Mouse (Mus musculus) intestine, postnatal 0 days (tissue): Measurements from ENCODE around the gene Vmn2r26. TPM values are rescaled to one million over a fixed set of nuclear protein-coding genes. Genes with fewer than 3 reads are reported as not detected.
"Not testable (repeated sequence)": the region's sequence is repeated elsewhere in the genome, so short reads cannot be mapped to it uniquely, and the experiment has no call there.

Experiments used
- ATAC-seq: fragments of 200-750 bp; cut with Nextera tagmentation; 2 replicates; pipeline ENCODE4 v1.8.0; 2017; ENCODE audit warnings: mild to moderate bottlenecking, moderate TSS enrichment, moderate library complexity
- H3K27ac ChIP-seq: fragments of 300-500 bp; sonication (generic); 2 replicates; pipeline ENCODE4 v1.5.1; 2014; ENCODE audit warnings: mild to moderate bottlenecking, low read depth, low read length, moderate library complexity
- H3K27me3 ChIP-seq: fragments of 300-500 bp; sonication (generic); replicated peaks from 2 replicates; pipeline ENCODE4 v1.6.1; 2014; ENCODE audit warnings: low read length, mixed read lengths; ENCODE audit not compliant: control insufficient read depth, insufficient read depth
- H3K36me3 ChIP-seq: fragments of 300-500 bp; sonication (generic); 2 replicates; pipeline ENCODE4 v1.6.1; 2014; ENCODE audit warnings: mild to moderate bottlenecking, moderate library complexity; ENCODE audit not compliant: control insufficient read depth, insufficient read depth
- H3K4me1 ChIP-seq: fragments of 300-500 bp; sonication (generic); replicated peaks from 2 replicates; pipeline ENCODE4 v1.6.1; 2014; ENCODE audit warnings: antibody characterized with exemption, low read length, mixed read lengths; ENCODE audit not compliant: control insufficient read depth, insufficient read depth
- H3K4me2 ChIP-seq: fragments of 300-500 bp; sonication (generic); replicated peaks from 2 replicates; pipeline ENCODE4 v1.6.1; 2014; ENCODE audit warnings: low read depth, mild to moderate bottlenecking, moderate library complexity
- H3K4me3 ChIP-seq: fragments of 300-500 bp; sonication (generic); 2 replicates; pipeline ENCODE4 v1.5.1; 2014; ENCODE audit warnings: low read depth, low read length
- H3K9ac ChIP-seq: fragments of 300-500 bp; sonication (generic); 2 replicates; pipeline ENCODE4 v1.6.1; 2014; ENCODE audit warnings: mild to moderate bottlenecking, low read depth, low read length
- H3K9me3 ChIP-seq: fragments of 300-500 bp; sonication (generic); 2 replicates; pipeline ENCODE4 v1.6.1; 2016; ENCODE audit warnings: mixed run types; ENCODE audit not compliant: control insufficient read depth
- CTCF ChIP-seq: sonication (generic); IDR thresholded peaks from 2 replicates; pipeline ENCODE4 v1.5.1; 2016; ENCODE audit warnings: low read depth, mild to moderate bottlenecking, control low read depth, antibody characterized with exemption, moderate library complexity
- WGBS: fragments of 180-500 bp; shearing (Covaris S2); extraction: QIAGEN DNeasy Blood & Tissue Kit; methylation state at CpG from one replicate; pipeline ENCODE4 v1.1.7; 2014; 5-methylcytosine and 5-hydroxymethylcytosine counted together
- polyA plus RNA-seq: library from polyadenylated mRNA; unstranded; fragments of >200 nt; fragmentation: Nextera tagmentation; extraction: Ambion mirVana; gene quantifications from 2 replicates; pipeline ENCODE4 v1.2.1, GENCODE M21; 2015

Vmn2r26 gene
- not detected in 2 replicates for polyA plus RNA-seq

DNA sequence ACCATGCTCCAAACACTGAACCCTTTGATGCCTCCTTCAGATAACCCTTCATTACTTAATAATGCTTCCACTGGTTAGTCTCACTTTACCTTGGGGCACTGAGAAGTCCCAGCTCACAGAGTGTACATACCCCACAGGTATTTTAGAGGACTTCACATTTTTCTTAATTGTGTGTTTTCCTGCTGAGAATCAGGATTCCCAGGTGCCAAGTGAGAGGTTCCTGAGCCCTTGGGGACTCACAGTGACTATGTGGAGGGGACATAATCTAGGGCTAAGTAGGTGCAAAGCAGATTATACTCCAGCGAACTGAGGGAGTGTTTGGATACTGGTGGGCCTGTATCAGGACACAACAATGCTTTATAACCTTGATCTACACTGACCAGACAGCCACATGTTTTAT lies at the start of gene Vmn2r26:
Gene Vmn2r26, plus strand, starts transcription at position 301 of the 400 bp plus-strand sequence.
- not testable (repeated sequence) for H3K4me1 ChIP-seq, H3K36me3 ChIP-seq, H3K9ac ChIP-seq, H3K4me3 ChIP-seq, H3K4me2 ChIP-seq, H3K27me3 ChIP-seq, ATAC-seq, H3K9me3 ChIP-seq, H3K27ac ChIP-seq
- WGBS = 23% methylated on average over 1 of the region's 1 CpGs

DNA sequence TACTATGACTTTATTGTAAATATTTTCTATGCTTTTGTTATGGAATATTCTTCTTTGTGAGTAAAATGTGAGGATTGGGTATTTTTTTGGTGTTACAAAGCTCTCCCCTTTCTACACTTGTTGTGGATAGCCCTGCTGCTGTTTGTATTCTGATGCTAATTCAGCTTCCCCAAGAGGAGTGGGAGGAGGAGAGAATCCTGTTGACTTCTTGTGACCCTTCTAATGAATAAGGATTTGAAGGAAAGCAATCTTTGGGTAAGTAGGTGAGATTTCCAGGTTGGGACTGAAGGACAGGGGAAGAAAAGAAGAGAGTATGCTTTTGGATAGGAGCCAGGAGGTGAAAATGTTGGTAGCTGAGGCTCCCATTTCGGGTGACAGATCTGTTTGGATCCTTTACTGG lies 3.5 kb upstream of the Vmn2r26 start:
- TF ChIP-seq CTCF = no peak
- H3K4me3 ChIP-seq = no peak overlapping the region
- no peaks in the 10 kb centered on the region for H3K9me3 ChIP-seq
- H3K4me1 ChIP-seq = no peaks in the 10 kb centered on the region
- no peak for ATAC-seq
- H3K9ac ChIP-seq = no peak overlapping the region
- 26% methylated on average over 1 of the region's 1 CpGs for WGBS
- no peaks in the 10 kb centered on the region for H3K27me3 ChIP-seq
- no peak overlapping the region for H3K27ac ChIP-seq
- no peak overlapping the region for H3K4me2 ChIP-seq
- H3K36me3 ChIP-seq = no peaks in the 10 kb centered on the region

DNA sequence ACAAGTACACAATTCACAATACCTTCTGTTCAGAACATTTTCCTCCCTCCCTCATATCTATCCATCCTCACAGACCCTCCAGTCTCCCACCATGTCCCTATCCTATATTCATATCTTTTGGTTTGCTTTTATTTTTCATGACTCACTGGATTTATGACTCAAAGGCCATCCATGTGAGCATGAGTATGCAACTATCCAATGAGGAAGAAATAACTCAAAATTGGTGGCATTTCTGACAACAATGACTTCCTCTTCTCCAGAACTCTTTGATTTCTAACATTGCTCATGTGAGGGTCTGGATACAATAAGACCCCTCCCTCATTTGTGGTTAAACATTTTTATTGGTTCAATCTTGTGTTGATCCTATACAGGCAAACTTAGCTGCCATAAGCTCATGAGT lies 24.0 kb downstream of the Vmn2r26 start:
- no peak overlapping the region for H3K9ac ChIP-seq
- TF ChIP-seq CTCF = no peak
- H3K27me3 ChIP-seq = no peaks in the 10 kb centered on the region
- H3K36me3 ChIP-seq = no peaks in the 10 kb centered on the region
- no peaks in the 10 kb centered on the region for H3K4me1 ChIP-seq
- no peak overlapping the region for H3K27ac ChIP-seq
- H3K4me3 ChIP-seq = no peak overlapping the region
- no peaks in the 10 kb centered on the region for H3K9me3 ChIP-seq
- H3K4me2 ChIP-seq = no peak overlapping the region
- no peak for ATAC-seq

DNA sequence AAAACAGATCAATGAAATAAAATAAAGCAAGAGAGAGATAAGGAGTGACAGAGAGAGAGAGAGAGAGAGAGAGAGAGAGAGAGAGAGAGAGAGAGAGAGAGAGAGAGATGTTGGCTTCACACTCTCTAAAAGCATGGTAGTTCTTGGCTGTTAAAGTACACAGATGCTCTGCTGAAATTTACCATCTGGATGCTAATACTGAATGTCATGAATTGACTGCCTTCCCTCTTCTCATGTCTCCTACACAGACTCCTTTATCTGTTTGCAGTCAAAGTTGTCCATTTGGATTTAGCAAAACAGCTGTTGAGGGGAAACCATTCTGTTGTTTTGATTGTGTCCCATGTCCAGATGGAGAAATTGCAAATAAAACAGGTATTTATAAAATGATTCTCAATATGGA lies 29.2 kb downstream of the Vmn2r26 start:
- H3K4me2 ChIP-seq, H3K4me3 ChIP-seq, H3K36me3 ChIP-seq, H3K27ac ChIP-seq, H3K9ac ChIP-seq, H3K9me3 ChIP-seq, H3K4me1 ChIP-seq, H3K27me3 ChIP-seq, ATAC-seq: not testable (repeated sequence)

DNA sequence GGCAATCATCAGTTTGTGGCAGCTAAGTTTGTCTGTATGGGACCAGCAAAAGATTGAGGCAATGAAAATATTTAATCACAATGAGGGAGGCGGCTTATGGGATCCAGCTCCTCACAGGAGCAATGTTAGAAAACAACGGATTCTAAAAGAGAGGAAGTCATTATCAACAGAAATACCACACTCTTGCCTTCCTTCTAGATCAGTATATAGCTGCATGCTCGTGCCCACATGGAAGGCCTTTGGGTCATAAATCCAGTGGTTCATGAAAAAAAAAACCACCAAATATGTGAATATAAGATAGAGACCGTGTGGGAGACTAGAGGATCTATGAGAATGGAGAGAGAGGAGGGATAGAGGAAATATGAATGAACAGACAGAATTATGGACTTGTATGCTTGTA lies 78.0 kb downstream of the Vmn2r26 start:
- no peaks in the 10 kb centered on the region for H3K9me3 ChIP-seq
- no peak overlapping the region for H3K27ac ChIP-seq
- no peaks in the 10 kb centered on the region for H3K4me1 ChIP-seq
- no peak overlapping the region for H3K4me3 ChIP-seq
- 66% methylated on average over 4 of the region's 4 CpGs for WGBS
- ATAC-seq = no peak
- H3K36me3 ChIP-seq = no peaks in the 10 kb centered on the region
- H3K9ac ChIP-seq = no peak overlapping the region
- H3K4me2 ChIP-seq = no peak overlapping the region
- no peaks in the 10 kb centered on the region for H3K27me3 ChIP-seq
- TF ChIP-seq CTCF = no peak

Other genes with a start within 250 kb of the Vmn2r26 start
- gene Vmn2r24, start 245.7 kb upstream of the Vmn2r26 start, polyA plus RNA-seq = not detected in 2 replicates
- gene Vmn2r25, start 171.1 kb upstream of the Vmn2r26 start, polyA plus RNA-seq = not detected in 2 replicates
- not detected in 2 replicates for gene Vmn2r27, start 207.3 kb downstream of the Vmn2r26 start, polyA plus RNA-seq